ENCODE assay signal across 6 mouse cellular contexts in genomic region chr3:137964014-137964413, GRCm38 (mm10). TPM values are rescaled to one million over a fixed set of nuclear protein-coding genes. Genes with fewer than 3 reads are reported as not detected.
A peak's percentile ranks its signal among the peaks of the same experiment; 100 is the strongest.
DNase-seq lines count a peak whose midpoint lies in the region; ATAC-seq and TF ChIP-seq lines count a peak whose summit lies in the region.
"Not testable (repeated sequence)": the region's sequence is repeated elsewhere in the genome, so short reads cannot be mapped to it uniquely, and the experiment has no call there.

No protein-coding gene starts in this region.

- not testable (repeated sequence) for TF ChIP-seq POLR2A in MEL (IDR thresholded peaks at IDR 0.05; ENCODE audit: control insufficient read depth in 1 of 2, insufficient read depth in 1 of 2, low read depth in 1 of 2, low read length in 2 of 2, poor library complexity in 1 of 2)

- H3K9me3 ChIP-seq in MEL (replicated peaks; ENCODE audit: insufficient read depth, low read length); forebrain, embryonic 14.5 days (replicated peaks; ENCODE audit: control insufficient read depth, low read length); hindbrain, embryonic 15.5 days; liver, embryonic 15.5 days (replicated peaks); midbrain, embryonic 13.5 days; midbrain, embryonic 16.5 days (replicated peaks; ENCODE audit: control insufficient read depth, low read length, poor library complexity, severe bottlenecking): not testable (repeated sequence)

- H3K27me3 ChIP-seq in MEL (ENCODE audit: control insufficient read depth in 1 of 2, insufficient read depth in 2 of 2, low read length in 2 of 2); forebrain, embryonic 14.5 days (replicated peaks; ENCODE audit: control insufficient read depth, insufficient read depth, low read length); hindbrain, embryonic 15.5 days; liver, embryonic 15.5 days; midbrain, embryonic 13.5 days; midbrain, embryonic 16.5 days (ENCODE audit: control insufficient read depth, insufficient read depth, low read depth, low read length): not testable (repeated sequence)

- DNase-seq in MEL (ENCODE audit: low read depth, low spot score), result peak; percentile 14
- DNase-seq in forebrain, embryonic 14.5 days (ENCODE audit: low spot score), result peak; percentile 32

- TF ChIP-seq EP300 in MEL (IDR thresholded peaks at IDR 0.05; ENCODE audit: low read depth in 1 of 2, low read length in 2 of 2), result not testable (repeated sequence)

- peaks cover 32 to 65% of the 10 kb centered on the region in 2 experiments for H3K36me3 ChIP-seq in MEL (ENCODE audit: control insufficient read depth in 1 of 2, insufficient read depth in 2 of 2, low read length in 2 of 2)
- H3K36me3 ChIP-seq in forebrain, embryonic 14.5 days (ENCODE audit: control insufficient read depth, insufficient read depth, low read length); hindbrain, embryonic 15.5 days; midbrain, embryonic 13.5 days; midbrain, embryonic 16.5 days (ENCODE audit: control insufficient read depth, insufficient read depth, low read length): not testable (repeated sequence)
- H3K36me3 ChIP-seq in liver, embryonic 15.5 days (replicated peaks), result peaks cover 53% of the 10 kb centered on the region

- H3K4me2 ChIP-seq in forebrain, embryonic 14.5 days (ENCODE audit: low read length); hindbrain, embryonic 15.5 days; liver, embryonic 15.5 days; midbrain, embryonic 13.5 days (replicated peaks); midbrain, embryonic 16.5 days (ENCODE audit: low read length): not testable (repeated sequence)

- TF ChIP-seq RAD21 in MEL (IDR thresholded peaks at IDR 0.05; ENCODE audit: low read depth, low read length), result not testable (repeated sequence)

- ATAC-seq in forebrain, embryonic 14.5 days; liver, embryonic 15.5 days (ENCODE audit: insufficient read depth): not testable (repeated sequence)
- ATAC-seq in hindbrain, embryonic 15.5 days (ENCODE audit: low FRiP score, low read depth), result peak; percentile 38; the same call in 1 of the 2 replicates
- 0 out of 2 replicates have a peak, but pooled peaks have one; percentile 17 for ATAC-seq in midbrain, embryonic 13.5 days
- ATAC-seq in midbrain, embryonic 16.5 days, result peak; percentile 69; the same call in 1 of the 2 replicates

- H3K27ac ChIP-seq in MEL (ENCODE audit: control insufficient read depth, low read depth, low read length); forebrain, embryonic 14.5 days (ENCODE audit: low read depth, low read length); hindbrain, embryonic 15.5 days (replicated peaks); midbrain, embryonic 13.5 days; midbrain, embryonic 16.5 days (ENCODE audit: low read length): not testable (repeated sequence)
- peak overlapping the region; percentile 41; the same call in 1 of the 2 replicates for H3K27ac ChIP-seq in liver, embryonic 15.5 days (replicated peaks)

- H3K4me1 ChIP-seq in MEL (ENCODE audit: control insufficient read depth in 1 of 2, insufficient read depth in 2 of 2, low read length in 2 of 2), result peaks cover 23 to 49% of the 10 kb centered on the region in 2 experiments
- not testable (repeated sequence) for H3K4me1 ChIP-seq in forebrain, embryonic 14.5 days (ENCODE audit: control insufficient read depth, insufficient read depth, low read length); hindbrain, embryonic 15.5 days (replicated peaks); midbrain, embryonic 13.5 days (replicated peaks); midbrain, embryonic 16.5 days (ENCODE audit: control insufficient read depth, insufficient read depth, low read length)
- peaks cover 48% of the 10 kb centered on the region for H3K4me1 ChIP-seq in liver, embryonic 15.5 days (replicated peaks)

- WGBS in forebrain, embryonic 14.5 days, result 84% methylated on average over 1 of the region's 1 CpGs
- WGBS in hindbrain, embryonic 15.5 days, result 38% methylated on average over 1 of the region's 1 CpGs
- WGBS in liver, embryonic 15.5 days (ENCODE audit: insufficient replicate concordance), result 45% methylated on average over 1 of the region's 1 CpGs
- WGBS in midbrain, embryonic 13.5 days, result 65% methylated on average over 1 of the region's 1 CpGs
- WGBS in midbrain, embryonic 16.5 days, result 40% methylated on average over 1 of the region's 1 CpGs

- H3K4me3 ChIP-seq in MEL (ENCODE audit: control insufficient read depth in 1 of 2, insufficient read depth in 1 of 2, low read depth in 2 of 2, low read length in 2 of 2); forebrain, embryonic 14.5 days (ENCODE audit: low read depth, low read length); hindbrain, embryonic 15.5 days; liver, embryonic 15.5 days (replicated peaks); midbrain, embryonic 13.5 days (replicated peaks); midbrain, embryonic 16.5 days (ENCODE audit: low read depth, low read length): not testable (repeated sequence)

- not testable (repeated sequence) for TF ChIP-seq CTCF in MEL (IDR thresholded peaks at IDR 0.05 in 2 of 3, conservative IDR thresholded peaks at IDR 0.05 in 1 of 3; ENCODE audit: control insufficient read depth in 1 of 3, insufficient read depth in 1 of 3, low read depth in 2 of 3, low read length in 3 of 3, poor library complexity in 1 of 3, severe bottlenecking in 1 of 3)

- not testable (repeated sequence) for H3K9ac ChIP-seq in MEL (ENCODE audit: control insufficient read depth, low read depth, low read length, poor library complexity, severe bottlenecking); forebrain, embryonic 14.5 days (ENCODE audit: low read length); hindbrain, embryonic 15.5 days; liver, embryonic 15.5 days; midbrain, embryonic 13.5 days (replicated peaks); midbrain, embryonic 16.5 days (ENCODE audit: low read depth, low read length)

- peaks cover 23% of the 10 kb centered on the region for H3K79me2 ChIP-seq in MEL (ENCODE audit: control insufficient read depth, insufficient read depth, low read length, poor library complexity)

RNA-seq across cellular contexts. Expression of gene Dapp1, which starts 17.3 kb away (rescaled TPM):
- 45.7 and 59.0 TPM in 2 replicates for total RNA-seq in MEL (2012; rRNA removed)
- polyA plus RNA-seq in MEL (2012; ENCODE audit: insufficient read depth in 1 of 2, insufficient read length in 2 of 2, low read depth in 1 of 2, low replicate concordance in 2 of 2, missing spikeins in 1 of 2), result 10 to 100 TPM; 67.3 to 91.5 TPM
- polyA plus RNA-seq in forebrain, embryonic 14.5 days (2014; fragmentation: Nextera tagmentation; extraction: Ambion mirVana), result 2.4 and 4.4 TPM in 2 replicates
- 1.7 TPM in 2 replicates for polyA plus RNA-seq in hindbrain, embryonic 15.5 days (2015; fragmentation: Nextera tagmentation; extraction: Ambion mirVana)
- 10.5 and 12.0 TPM in 2 replicates for polyA plus RNA-seq in liver, embryonic 15.5 days (2015; fragmentation: Nextera tagmentation; extraction: Ambion mirVana)
- polyA plus RNA-seq in midbrain, embryonic 13.5 days (2015; fragmentation: Nextera tagmentation; extraction: Ambion mirVana), result 0.67 and 1.2 TPM in 2 replicates
- 1.5 and 2.7 TPM in 2 replicates for polyA plus RNA-seq in midbrain, embryonic 16.5 days (2015; fragmentation: Nextera tagmentation; extraction: Ambion mirVana)

RNA-seq across cellular contexts. Expression of gene Lamtor3, which starts 45.7 kb away (rescaled TPM):
- total RNA-seq in MEL (2012; rRNA removed), result 73.3 and 77.5 TPM in 2 replicates
- 10 to 100 TPM in 1 of 2 experiments, not detected in 1; 88.3 TPM for polyA plus RNA-seq in MEL (2012; ENCODE audit: insufficient read depth in 1 of 2, insufficient read length in 2 of 2, low read depth in 1 of 2, low replicate concordance in 2 of 2, missing spikeins in 1 of 2)
- polyA plus RNA-seq in forebrain, embryonic 14.5 days (2014; fragmentation: Nextera tagmentation; extraction: Ambion mirVana), result 143 and 153 TPM in 2 replicates
- polyA plus RNA-seq in hindbrain, embryonic 15.5 days (2015; fragmentation: Nextera tagmentation; extraction: Ambion mirVana), result 126 and 130 TPM in 2 replicates
- polyA plus RNA-seq in liver, embryonic 15.5 days (2015; fragmentation: Nextera tagmentation; extraction: Ambion mirVana), result 52.1 and 53.8 TPM in 2 replicates
- 120 and 122 TPM in 2 replicates for polyA plus RNA-seq in midbrain, embryonic 13.5 days (2015; fragmentation: Nextera tagmentation; extraction: Ambion mirVana)
- polyA plus RNA-seq in midbrain, embryonic 16.5 days (2015; fragmentation: Nextera tagmentation; extraction: Ambion mirVana), result 132 and 133 TPM in 2 replicates
